Mouse (Mus musculus) gastrocnemius, adult 8-10 months (tissue): ENCODE data around the gene Tmem178. TPM values are rescaled to one million over a fixed set of nuclear protein-coding genes. Genes with fewer than 3 reads are reported as not detected.

Source experiments
- DNase-seq, 2 experiments: peaks; one replicate each; pipeline ENCODE4 v3.0.0; 2022; ENCODE audit warnings: low spot score in 2 of 2
- total RNA-seq, 4 experiments: library from RNA; stranded (reverse); gene quantifications; 2 replicates each; pipeline ENCODE4 v1.2.4; 2022

The Tmem178 gene
- total RNA-seq, 4 experiments from 2014 or later, result 0.22 to 0.67 (median 0.34) TPM

- DNase-seq, result no peak
Measured at GRCm38 (mm10) chr17:80982976-80983375, 38.5 kb downstream of the Tmem178 start.

GRCm38 (mm10) chr17:80991535-80992127 is 47.2 kb downstream of the Tmem178 start:
- DNase-seq, result no peak

GRCm38 (mm10) chr17:80997226-80997625 is 52.8 kb downstream of the Tmem178 start:
- no peak for DNase-seq

- no peak for DNase-seq
Measured at GRCm38 (mm10) chr17:80998958-80999357, 54.5 kb downstream of the Tmem178 start.

- no peak for DNase-seq
Measured at GRCm38 (mm10) chr17:81001010-81001409, 56.6 kb downstream of the Tmem178 start.

GRCm38 (mm10) chr17:81001647-81002046 is 57.2 kb downstream of the Tmem178 start:
- DNase-seq, result no peak

GRCm38 (mm10) chr17:81002130-81002529 is 57.7 kb downstream of the Tmem178 start:
- DNase-seq, result no peak

- no peak for DNase-seq
Measured at GRCm38 (mm10) chr17:81004454-81004853, 60.0 kb downstream of the Tmem178 start.

GRCm38 (mm10) chr17:81005292-81005691 is 60.9 kb downstream of the Tmem178 start:
- DNase-seq, result no peak

- no peak for DNase-seq
Measured at GRCm38 (mm10) chr17:81009112-81009511, 64.7 kb downstream of the Tmem178 start.

- DNase-seq, result no peak
Measured at GRCm38 (mm10) chr17:81010199-81010598, 65.8 kb downstream of the Tmem178 start.

GRCm38 (mm10) chr17:81010844-81011685 is 66.6 kb downstream of the Tmem178 start:
- DNase-seq, result no peak

GRCm38 (mm10) chr17:81015814-81016447 is 71.5 kb downstream of the Tmem178 start:
- no peak for DNase-seq

- DNase-seq, result no peak
Measured at GRCm38 (mm10) chr17:81017132-81017531, 72.7 kb downstream of the Tmem178 start.

- no peak for DNase-seq
Measured at GRCm38 (mm10) chr17:81027331-81027730, 82.9 kb downstream of the Tmem178 start.

- no peak for DNase-seq
Measured at GRCm38 (mm10) chr17:81031830-81032442, 87.5 kb downstream of the Tmem178 start.

GRCm38 (mm10) chr17:81032957-81033356 is 88.5 kb downstream of the Tmem178 start:
- no peak for DNase-seq

- DNase-seq, result no peak
Measured at GRCm38 (mm10) chr17:81035354-81035753, 90.9 kb downstream of the Tmem178 start.

GRCm38 (mm10) chr17:81038707-81039408 is 94.4 kb downstream of the Tmem178 start:
- no peak for DNase-seq

- DNase-seq, result no peak
Measured at GRCm38 (mm10) chr17:81041662-81042061, 97.2 kb downstream of the Tmem178 start.

GRCm38 (mm10) chr17:81044356-81044755 is 99.9 kb downstream of the Tmem178 start:
- no peak for DNase-seq
